Mouse (Mus musculus) intestine, embryonic 16.5 days (tissue): Measurements from ENCODE around the gene Gprin1. TPM values are rescaled to one million over a fixed set of nuclear protein-coding genes. Genes with fewer than 3 reads are reported as not detected.

Source experiments
- ATAC-seq: fragments of 200-750 bp; cut with Nextera tagmentation; 2 replicates; pipeline ENCODE4 v1.8.0; 2017; ENCODE audit warnings: moderate TSS enrichment, moderate library complexity
- H3K27ac ChIP-seq: fragments of 300-500 bp; sonication (generic); 2 replicates; pipeline ENCODE4 v1.5.1; 2014; ENCODE audit warnings: mild to moderate bottlenecking, low read length
- H3K27me3 ChIP-seq: fragments of 300-500 bp; sonication (generic); replicated peaks from 2 replicates; pipeline ENCODE4 v1.6.1; 2014; ENCODE audit warnings: low read length, control low read depth, mixed read lengths; ENCODE audit not compliant: control insufficient read depth, insufficient read depth
- H3K36me3 ChIP-seq: fragments of 300-500 bp; sonication (generic); 2 replicates; pipeline ENCODE4 v1.6.1; 2014; ENCODE audit warnings: low read length, control low read depth; ENCODE audit not compliant: control insufficient read depth, insufficient read depth
- H3K4me1 ChIP-seq: fragments of 300-500 bp; sonication (generic); 2 replicates; pipeline ENCODE4 v1.6.1; 2014; ENCODE audit warnings: low read length, control low read depth, mixed read lengths; ENCODE audit not compliant: control insufficient read depth, insufficient read depth
- H3K4me2 ChIP-seq: fragments of 300-500 bp; sonication (generic); 2 replicates; pipeline ENCODE4 v1.6.1; 2014; ENCODE audit warnings: low read depth, low read length, control low read depth
- H3K4me3 ChIP-seq: fragments of 300-500 bp; sonication (generic); 2 replicates; pipeline ENCODE4 v1.5.1; 2014; ENCODE audit warnings: mild to moderate bottlenecking, low read length
- H3K9ac ChIP-seq: fragments of 300-500 bp; sonication (generic); 2 replicates; pipeline ENCODE4 v1.6.1; 2014; ENCODE audit warnings: low read depth, low read length
- H3K9me3 ChIP-seq: fragments of 300-500 bp; sonication (generic); 2 replicates; pipeline ENCODE4 v1.6.1; 2016; ENCODE audit warnings: low read length, control low read depth; ENCODE audit not compliant: control insufficient read depth
- WGBS: fragments of 180-500 bp; shearing (Covaris S2); extraction: QIAGEN DNeasy Blood & Tissue Kit; methylation state at CpG from one replicate; pipeline ENCODE4 v1.1.7; 2014; 5-methylcytosine and 5-hydroxymethylcytosine counted together
- polyA plus RNA-seq: library from polyadenylated mRNA; unstranded; fragments of >200 nt; fragmentation: Nextera tagmentation; extraction: Ambion mirVana; gene quantifications from 2 replicates; pipeline ENCODE4 v1.2.1, GENCODE M21; 2015

Gene Gprin1
- polyA plus RNA-seq, 1 experiment from 2014 or later = 0.15 TPM

DNA sequence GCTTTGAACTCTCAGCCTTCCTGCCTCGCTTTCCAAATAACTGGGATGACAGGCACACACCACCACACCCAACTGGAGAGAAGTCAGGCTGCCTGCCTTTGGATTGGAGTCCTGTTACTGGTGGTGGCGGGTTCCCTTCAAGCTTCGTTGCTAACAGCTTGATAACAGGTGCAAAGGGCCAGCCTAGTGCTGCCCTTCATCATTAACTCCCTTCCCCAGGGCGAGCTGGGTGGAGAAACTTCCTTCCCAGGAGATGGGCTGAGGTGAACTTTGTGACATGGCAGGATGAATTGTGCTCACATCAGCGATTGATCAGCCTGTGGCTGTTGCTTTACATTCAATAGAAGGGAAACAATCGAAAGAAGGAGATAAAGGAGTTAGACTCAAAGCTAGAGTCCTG lies 44.8 kb downstream of the Gprin1 start:
- no peaks in the 10 kb centered on the region for H3K36me3 ChIP-seq
- H3K9ac ChIP-seq = no peak overlapping the region
- no peak overlapping the region for H3K4me3 ChIP-seq
- peaks cover 29% of the 10 kb centered on the region for H3K4me1 ChIP-seq
- peak; percentile 57 for ATAC-seq
- 34% methylated on average over 6 of the region's 6 CpGs for WGBS
- H3K27me3 ChIP-seq = no peaks in the 10 kb centered on the region
- peak overlapping the region; percentile 17; the same call in 1 of the 2 replicates for H3K4me2 ChIP-seq
- peak overlapping the region; percentile 74 for H3K27ac ChIP-seq
- H3K9me3 ChIP-seq = no peaks in the 10 kb centered on the region

DNA sequence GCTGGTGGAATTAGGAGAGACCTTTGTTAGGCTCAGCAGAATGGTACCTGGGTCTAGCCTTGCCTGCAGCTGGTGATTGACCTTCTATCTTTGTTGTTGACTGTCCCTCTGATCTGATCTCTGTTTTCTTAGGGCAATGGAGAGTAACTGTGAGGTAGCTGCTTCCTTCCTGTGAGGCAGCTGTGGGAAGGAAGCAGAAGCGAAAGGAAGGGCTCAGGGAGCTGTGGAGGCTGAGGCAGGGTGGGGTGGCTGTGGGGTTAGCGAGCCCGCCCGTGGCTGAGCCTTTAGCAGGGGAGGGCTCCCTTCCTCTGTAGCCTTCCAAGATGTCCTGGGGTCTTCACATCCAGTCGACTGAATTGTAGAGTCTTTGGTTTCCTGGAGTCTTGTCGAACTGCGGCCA lies 47.2 kb downstream of the Gprin1 start:
- H3K4me2 ChIP-seq = peak overlapping the region; percentile 53

GRCm38 (mm10) chr13:54701243-54701642 lies 48.4 kb downstream of the Gprin1 start, which contains the start of gene Cdhr2:
Cdhr2 (plus strand) TSS chr13:54701461.
- WGBS = 32% methylated on average over 5 of the region's 5 CpGs
- Histone ChIP-seq H3K4me2 (peak within 1 kb of the TSS; percentile 53), H3K36me3 (no peaks in the 10 kb centered on the region), H3K9ac (peak within 1 kb of the TSS; percentile 70), H3K4me3 (peak within 1 kb of the TSS; percentile 54), H3K27me3 (no peaks in the 10 kb centered on the region), H3K4me1 (peaks cover 29% of the 10 kb centered on the region), H3K27ac (peak within 1 kb of the TSS; percentile 75), H3K9me3 (no peaks in the 10 kb centered on the region)
- peak; percentile 90 for ATAC-seq

More for the DNA sequence above, 47.2 kb downstream of the Gprin1 start:
- ATAC-seq = no peak
- Histone ChIP-seq H3K27me3 (no peaks in the 10 kb centered on the region), H3K9ac (peak overlapping the region; percentile 70), H3K4me3 (peak overlapping the region; percentile 54), H3K9me3 (no peaks in the 10 kb centered on the region), H3K27ac (peak overlapping the region; percentile 75), H3K36me3 (no peaks in the 10 kb centered on the region), H3K4me1 (peaks cover 29% of the 10 kb centered on the region)
- WGBS = 63% methylated on average over 7 of the region's 7 CpGs

GRCm38 (mm10) chr13:54695479-54696230 lies 54.0 kb downstream of the Gprin1 start:
- no peak overlapping the region for H3K9ac ChIP-seq
- H3K27ac ChIP-seq = no peak overlapping the region
- no peak overlapping the region for H3K4me2 ChIP-seq
- ATAC-seq = no peak
- WGBS = 86% methylated on average over 11 of the region's 11 CpGs
- no peak overlapping the region for H3K4me3 ChIP-seq
- peaks cover 33% of the 10 kb centered on the region for H3K4me1 ChIP-seq
- no peaks in the 10 kb centered on the region for H3K36me3 ChIP-seq
- no peaks in the 10 kb centered on the region for H3K27me3 ChIP-seq
- H3K9me3 ChIP-seq = no peaks in the 10 kb centered on the region

- H3K4me3 ChIP-seq = peak overlapping the region; percentile 94
- no peaks in the 10 kb centered on the region for H3K9me3 ChIP-seq
- no peaks in the 10 kb centered on the region for H3K27me3 ChIP-seq
- H3K4me2 ChIP-seq = peak overlapping the region; percentile 67
- peaks cover 31% of the 10 kb centered on the region for H3K4me1 ChIP-seq
- peak; percentile 83 for ATAC-seq
- 14% methylated on average over 26 of the region's 26 CpGs for WGBS
- no peaks in the 10 kb centered on the region for H3K36me3 ChIP-seq
- peak overlapping the region; percentile 76 for H3K9ac ChIP-seq
- peak overlapping the region; percentile 98 for H3K27ac ChIP-seq
Measured at GRCm38 (mm10) chr13:54694348-54695060, 55.2 kb downstream of the Gprin1 start.

GRCm38 (mm10) chr13:54693558-54694347 lies 55.9 kb downstream of the Gprin1 start, which contains the start of gene Rnf44:
Rnf44 (minus strand) TSS chr13:54693907.
- H3K27me3 ChIP-seq = no peaks in the 10 kb centered on the region
- no peaks in the 10 kb centered on the region for H3K9me3 ChIP-seq
- peaks cover 31% of the 10 kb centered on the region for H3K4me1 ChIP-seq
- ATAC-seq = peak; percentile 98
- H3K4me2 ChIP-seq = peak within 1 kb of the TSS; percentile 97
- peak within 1 kb of the TSS; percentile 98 for H3K27ac ChIP-seq
- H3K4me3 ChIP-seq = peak within 1 kb of the TSS; percentile 94
- peak within 1 kb of the TSS; percentile 95 for H3K9ac ChIP-seq
- no peaks in the 10 kb centered on the region for H3K36me3 ChIP-seq
- WGBS = under 1% methylated on average over 85 of the region's 92 CpGs

DNA sequence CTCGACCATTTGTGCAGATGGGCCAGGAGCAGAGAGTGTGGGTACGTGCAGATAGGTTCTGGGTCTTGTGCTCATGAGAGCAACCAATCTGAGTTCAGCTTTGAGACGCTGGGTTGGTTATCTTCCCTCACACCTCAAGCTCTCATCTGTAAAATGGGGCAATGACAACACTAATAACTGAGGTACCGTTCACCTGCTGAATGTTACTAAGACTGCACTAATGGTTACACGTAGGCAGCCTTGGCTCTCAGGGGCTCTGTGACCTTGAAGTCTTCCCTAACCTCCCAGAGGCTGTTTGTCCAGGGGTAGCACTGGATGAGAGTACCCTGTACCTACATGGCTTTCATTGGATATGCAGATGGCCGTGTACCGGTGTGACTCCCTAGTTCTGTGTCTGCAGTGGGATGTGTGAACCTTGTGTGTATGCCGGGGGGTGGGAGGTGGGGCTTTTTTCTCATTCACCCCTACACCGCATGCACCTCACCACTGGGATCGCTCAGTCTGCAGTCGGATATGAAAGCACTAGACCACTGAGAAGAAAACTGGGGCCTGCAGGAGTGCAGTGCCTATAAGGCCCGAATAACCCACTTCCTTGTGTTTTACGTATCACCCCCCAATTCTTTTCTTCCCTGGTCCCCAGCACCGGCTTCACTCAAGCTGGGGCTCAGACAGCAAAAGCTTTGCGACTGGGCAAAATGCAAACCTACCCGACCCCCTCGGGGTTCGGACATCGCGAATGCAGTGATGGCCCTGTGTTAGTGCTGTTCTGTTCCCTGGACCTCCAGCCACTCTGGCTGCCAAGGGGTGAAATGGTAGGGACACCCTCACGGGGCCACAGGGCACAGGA lies 56.7 kb downstream of the Gprin1 start:
- H3K27me3 ChIP-seq = no peaks in the 10 kb centered on the region
- peak overlapping the region; percentile 94 for H3K27ac ChIP-seq
- H3K36me3 ChIP-seq = no peaks in the 10 kb centered on the region
- H3K4me3 ChIP-seq = peak overlapping the region; percentile 94
- H3K4me1 ChIP-seq = peaks cover 35% of the 10 kb centered on the region
- peak overlapping the region; percentile 95 for H3K9ac ChIP-seq
- peak overlapping the region; percentile 97 for H3K4me2 ChIP-seq
- WGBS = 8% methylated on average over 21 of the region's 21 CpGs
- H3K9me3 ChIP-seq = no peaks in the 10 kb centered on the region
- ATAC-seq = no peak

DNA sequence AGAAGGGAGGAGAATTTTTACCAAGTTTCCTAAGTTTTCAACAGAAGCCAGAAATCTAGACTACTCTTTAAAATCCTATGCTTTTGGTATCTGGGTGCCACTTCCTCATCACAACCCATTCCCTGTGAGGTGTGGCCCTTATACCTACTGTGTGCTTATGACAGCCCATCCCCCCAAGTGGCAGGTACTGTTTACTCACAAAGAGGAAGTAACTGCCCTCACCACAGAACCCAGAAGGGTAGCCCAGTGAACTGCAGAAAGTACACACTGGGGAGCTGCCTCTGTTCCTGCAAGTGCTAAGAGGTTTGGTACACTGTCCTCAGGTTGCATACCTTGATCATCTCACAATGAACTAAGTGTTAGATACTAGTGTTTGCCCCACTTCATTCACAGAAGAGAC lies 57.9 kb downstream of the Gprin1 start:
- H3K27me3 ChIP-seq = no peaks in the 10 kb centered on the region
- H3K9me3 ChIP-seq = no peaks in the 10 kb centered on the region
- no peaks in the 10 kb centered on the region for H3K36me3 ChIP-seq
- H3K9ac ChIP-seq = peak overlapping the region; percentile 95
- H3K4me1 ChIP-seq = peaks cover 35% of the 10 kb centered on the region
- peak overlapping the region; percentile 94; the same call in 1 of the 2 replicates for H3K4me3 ChIP-seq
- peak overlapping the region; percentile 97 for H3K4me2 ChIP-seq
- ATAC-seq = no peak
- no peak overlapping the region for H3K27ac ChIP-seq
